Mouse (Mus musculus): ENCODE results near the gene Klf3. TPM values are rescaled to one million over a fixed set of nuclear protein-coding genes. Genes with fewer than 3 reads are reported as not detected.

Klf3 gene
- polyA plus RNA-seq, 2 experiments = 38.2 to 76.0 TPM

GRCm38 (mm10) chr5:64809864-64810263 is 6.7 kb downstream of the Klf3 start:
- no peak overlapping the region for H3K4me3 ChIP-seq (replicated peaks; ENCODE audit: low read length)
- no peak overlapping the region for H3K4me2 ChIP-seq (replicated peaks; ENCODE audit: low read depth, low read length, severe bottlenecking)
- H3K9me3 ChIP-seq (ENCODE audit: control insufficient read depth, low read length) = no peaks in the 10 kb centered on the region
- peaks cover 72% of the 10 kb centered on the region for H3K4me1 ChIP-seq (ENCODE audit: control insufficient read depth, insufficient read depth, low read length)
- 88% methylated on average over 11 of the region's 11 CpGs for WGBS
- H3K36me3 ChIP-seq (ENCODE audit: control insufficient read depth, insufficient read depth, low read length) = peaks cover 7% of the 10 kb centered on the region; the same call in 1 of the 2 replicates
- DNase-seq (ENCODE audit: low spot score) (no peak), ATAC-seq (ENCODE audit: low FRiP score, low read depth) (no peak)
- no peak overlapping the region for H3K27ac ChIP-seq (replicated peaks; ENCODE audit: low read depth, low read length)
- H3K9ac ChIP-seq (ENCODE audit: low read depth, low read length, severe bottlenecking) = no peak overlapping the region
- H3K27me3 ChIP-seq (ENCODE audit: control insufficient read depth, insufficient read depth, low read length) = no peaks in the 10 kb centered on the region
- no peak for TF ChIP-seq POLR2A (IDR thresholded peaks at IDR 0.05; ENCODE audit: borderline replicate concordance, extremely low read depth, insufficient read depth, insufficient read length)

- Histone ChIP-seq H3K4me3 (replicated peaks; ENCODE audit: low read length) (no peak overlapping the region), H3K9ac (ENCODE audit: low read depth, low read length, severe bottlenecking) (0 out of 2 replicates have a peak overlapping the region, but pooled peaks have one; percentile 34), H3K4me2 (replicated peaks; ENCODE audit: low read depth, low read length, severe bottlenecking) (peak overlapping the region; percentile 38), H3K27ac (replicated peaks; ENCODE audit: low read depth, low read length) (peak overlapping the region; percentile 78), H3K4me1 (ENCODE audit: control insufficient read depth, insufficient read depth, low read length) (peaks cover 62% of the 10 kb centered on the region), H3K27me3 (ENCODE audit: control insufficient read depth, insufficient read depth, low read length) (no peaks in the 10 kb centered on the region), H3K9me3 (ENCODE audit: control insufficient read depth, low read length) (no peaks in the 10 kb centered on the region), H3K36me3 (ENCODE audit: control insufficient read depth, insufficient read depth, low read length) (peaks cover 7% of the 10 kb centered on the region; the same call in 1 of the 2 replicates)
- ATAC-seq (ENCODE audit: low FRiP score, low read depth) (peak; percentile 47), DNase-seq (ENCODE audit: low spot score) (no peak)
- 10% methylated on average over 7 of the region's 9 CpGs for WGBS
- no peak for TF ChIP-seq POLR2A (IDR thresholded peaks at IDR 0.05; ENCODE audit: borderline replicate concordance, extremely low read depth, insufficient read depth, insufficient read length)
These were observed 7.8 kb downstream of the Klf3 start for GRCm38 (mm10) chr5:64810860-64811499.

- Histone ChIP-seq H3K9ac (ENCODE audit: low read depth, low read length, severe bottlenecking) (peak overlapping the region; percentile 34; the same call in 1 of the 2 replicates), H3K9me3 (ENCODE audit: control insufficient read depth, low read length) (no peaks in the 10 kb centered on the region), H3K27me3 (ENCODE audit: control insufficient read depth, insufficient read depth, low read length) (no peaks in the 10 kb centered on the region), H3K36me3 (ENCODE audit: control insufficient read depth, insufficient read depth, low read length) (peaks cover 7% of the 10 kb centered on the region; the same call in 1 of the 2 replicates), H3K4me3 (replicated peaks; ENCODE audit: low read length) (0 out of 2 replicates have a peak overlapping the region, but pooled peaks have one; percentile 2), H3K4me1 (ENCODE audit: control insufficient read depth, insufficient read depth, low read length) (peaks cover 60% of the 10 kb centered on the region), H3K4me2 (replicated peaks; ENCODE audit: low read depth, low read length, severe bottlenecking) (peak overlapping the region; percentile 38), H3K27ac (replicated peaks; ENCODE audit: low read depth, low read length) (peak overlapping the region; percentile 78)
- DNase-seq (ENCODE audit: low spot score) (peak; percentile 34), ATAC-seq (ENCODE audit: low FRiP score, low read depth) (peak; percentile 27)
- no peak for TF ChIP-seq POLR2A (IDR thresholded peaks at IDR 0.05; ENCODE audit: borderline replicate concordance, extremely low read depth, insufficient read depth, insufficient read length)
- WGBS = 4% methylated on average over 13 of the region's 14 CpGs
These were observed 8.4 kb downstream of the Klf3 start for GRCm38 (mm10) chr5:64811500-64812123.

- no peak for DNase-seq (ENCODE audit: low spot score)
- Histone ChIP-seq H3K9ac (ENCODE audit: low read depth, low read length, severe bottlenecking) (peak overlapping the region; percentile 34; the same call in 1 of the 2 replicates), H3K4me2 (replicated peaks; ENCODE audit: low read depth, low read length, severe bottlenecking) (peak overlapping the region; percentile 38), H3K4me1 (ENCODE audit: control insufficient read depth, insufficient read depth, low read length) (peaks cover 57% of the 10 kb centered on the region), H3K4me3 (replicated peaks; ENCODE audit: low read length) (no peak overlapping the region), H3K27ac (replicated peaks; ENCODE audit: low read depth, low read length) (peak overlapping the region; percentile 78), H3K27me3 (ENCODE audit: control insufficient read depth, insufficient read depth, low read length) (no peaks in the 10 kb centered on the region), H3K36me3 (ENCODE audit: control insufficient read depth, insufficient read depth, low read length) (peaks cover 13% of the 10 kb centered on the region; the same call in 1 of the 2 replicates), H3K9me3 (ENCODE audit: control insufficient read depth, low read length) (no peaks in the 10 kb centered on the region)
- no peak for ATAC-seq (ENCODE audit: low FRiP score, low read depth)
- no peak for TF ChIP-seq POLR2A (IDR thresholded peaks at IDR 0.05; ENCODE audit: borderline replicate concordance, extremely low read depth, insufficient read depth, insufficient read length)
- WGBS = 27% methylated on average over 22 of the region's 22 CpGs
These were observed 9.2 kb downstream of the Klf3 start for GRCm38 (mm10) chr5:64812124-64812982.

GRCm38 (mm10) chr5:64812983-64813304 is 9.8 kb downstream of the Klf3 start:
- H3K4me3 ChIP-seq (replicated peaks; ENCODE audit: low read length) = no peak overlapping the region

More at GRCm38 (mm10) chr5:64812983-64813304, 9.8 kb downstream of the Klf3 start:
- no peak for TF ChIP-seq POLR2A (IDR thresholded peaks at IDR 0.05; ENCODE audit: borderline replicate concordance, extremely low read depth, insufficient read depth, insufficient read length)
- Histone ChIP-seq H3K4me2 (replicated peaks; ENCODE audit: low read depth, low read length, severe bottlenecking) (peak overlapping the region; percentile 38; the same call in 1 of the 2 replicates), H3K9ac (ENCODE audit: low read depth, low read length, severe bottlenecking) (no peak overlapping the region), H3K27me3 (ENCODE audit: control insufficient read depth, insufficient read depth, low read length) (no peaks in the 10 kb centered on the region), H3K4me1 (ENCODE audit: control insufficient read depth, insufficient read depth, low read length) (peaks cover 53% of the 10 kb centered on the region), H3K9me3 (ENCODE audit: control insufficient read depth, low read length) (no peaks in the 10 kb centered on the region), H3K27ac (replicated peaks; ENCODE audit: low read depth, low read length) (peak overlapping the region; percentile 78; the same call in 1 of the 2 replicates), H3K36me3 (ENCODE audit: control insufficient read depth, insufficient read depth, low read length) (peaks cover 18% of the 10 kb centered on the region)
- no peak for DNase-seq (ENCODE audit: low spot score)
- 34% methylated on average over 4 of the region's 4 CpGs for WGBS
- ATAC-seq (ENCODE audit: low FRiP score, low read depth) = no peak
